Mouse (Mus musculus) v-Abl transformed pro-B cells (cell line): ENCODE measurements at regions not wholly inside any gene's neighbourhood (a gene's known extent, or its start where the extent isn't known, plus 50 kb on each side); places are given as distances from the start of the nearest gene placed in this dataset.

Experiments used
- in situ Hi-C, 2 experiments: fragments of 400-800 bp; cut with MboI; formaldehyde crosslinking; loops; one replicate each; pipeline ENCODE4 v1.15.1; 2025; ENCODE audit not compliant: unreplicated experiment in 2 of 2

DNA sequence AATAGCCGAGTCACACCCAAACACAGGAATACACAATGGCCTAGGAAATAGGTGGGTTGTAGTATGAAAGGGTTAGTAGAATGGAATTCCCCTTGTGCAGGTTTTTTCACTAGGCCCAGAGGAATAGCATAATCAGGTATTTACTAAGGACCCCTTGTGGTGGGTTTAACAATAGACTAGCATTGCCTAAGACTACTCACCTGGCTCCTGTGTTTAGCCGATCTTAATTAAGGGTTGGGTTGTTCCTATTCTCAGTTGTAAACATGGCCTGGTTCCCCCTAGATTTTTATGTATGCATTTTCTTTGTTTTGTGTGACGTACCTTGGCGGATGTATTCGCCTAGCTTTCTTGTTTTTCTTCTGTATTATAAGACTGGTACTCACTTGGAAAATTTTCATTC is 90.8 kb upstream of the Srd5a2 start:
- in situ Hi-C loops = loop anchor here (10.0 to 25.0 kb wide), 3 partner anchors 156 to 826 kb away; partner anchors contain the start of gene Memo1 (in 1 of the 2)

DNA sequence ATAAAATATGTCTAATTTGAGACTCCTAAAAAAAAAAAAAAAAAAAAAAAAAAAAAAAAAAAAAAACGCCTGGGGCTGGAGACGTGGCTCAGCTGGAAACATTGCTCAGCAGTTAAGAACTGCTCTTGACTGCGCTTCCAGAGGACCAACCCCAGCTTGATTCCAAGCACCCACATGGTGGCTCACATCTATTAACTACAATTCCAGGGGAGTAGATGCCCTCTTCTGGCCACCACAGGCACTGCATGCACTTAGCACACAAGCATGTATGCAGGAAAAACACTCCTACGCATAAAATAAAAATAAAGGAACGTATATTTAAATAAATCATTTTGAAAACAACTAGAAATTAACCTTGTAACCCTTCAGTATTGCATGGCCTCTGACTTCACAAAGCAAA is 87.3 kb upstream of the Srd5a2 start:
- in situ Hi-C loops = loop anchor here (10.0 to 25.0 kb wide), 3 partner anchors 160 to 823 kb away; partner anchors contain the start of gene Memo1 (in 1 of the 2)

GRCm38 (mm10) chr17:74131534-74131933 is 83.8 kb upstream of the Srd5a2 start:
- in situ Hi-C loops = loop anchor here (10.0 to 25.0 kb wide), 3 partner anchors 163 to 819 kb away; partner anchors contain the start of gene Memo1 (in 1 of the 2)

DNA sequence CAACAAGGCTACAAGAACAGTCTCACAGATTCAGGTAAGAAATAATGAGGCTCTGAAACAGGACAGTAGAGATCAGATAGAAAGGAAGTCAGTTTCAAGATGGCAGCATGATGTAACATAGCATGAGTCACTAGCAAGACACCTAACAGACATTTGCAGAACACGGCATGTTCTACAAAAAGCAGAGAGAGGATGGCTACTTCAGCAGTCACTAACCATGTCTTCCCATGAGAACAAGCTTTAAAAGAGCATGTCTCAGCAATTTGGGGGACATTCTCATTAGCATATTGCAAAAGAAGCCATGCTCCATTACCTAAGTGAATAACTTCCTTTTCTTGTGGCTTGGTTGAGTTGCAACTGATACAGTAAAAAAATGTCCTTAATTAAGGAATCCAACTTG is 75.2 kb upstream of the Srd5a2 start:
- in situ Hi-C loops = no loop called here

- in situ Hi-C loops = no loop called here
Measured at GRCm38 (mm10) chr17:74120969-74121368, 73.3 kb upstream of the Srd5a2 start.
